Mouse (Mus musculus): ENCODE results near the gene Fam120c.
"Not testable (repeated sequence)": the region's sequence is repeated elsewhere in the genome, so short reads cannot be mapped to it uniquely, and the experiment has no call there.

Gene Fam120c

GRCm38 (mm10) chrX:151343761-151344500 is at the start of gene Fam120c:
TSS of gene Fam120c (plus strand) at chrX:151344175.
- peak; percentile 89 to 94 for DNase-seq

- no peak for DNase-seq
These were observed 45.6 kb upstream of the Fam120c start for GRCm38 (mm10) chrX:151298329-151298728.

- DNase-seq = peak in 1 of 2 experiments; percentile 3
These were observed 30.2 kb upstream of the Fam120c start for GRCm38 (mm10) chrX:151313732-151314131.

- no peak for DNase-seq
These were observed 10.4 kb upstream of the Fam120c start for GRCm38 (mm10) chrX:151333615-151334014.

GRCm38 (mm10) chrX:151337804-151338203 is 6.2 kb upstream of the Fam120c start:
- peak; percentile 27 to 56 for DNase-seq

GRCm38 (mm10) chrX:151344501-151344984 is 568 bp downstream of the Fam120c start:
- DNase-seq = peak; percentile 67 to 74

- peak; percentile 36 to 60 for DNase-seq
These were observed 1.6 kb downstream of the Fam120c start for GRCm38 (mm10) chrX:151345333-151346125.

- no peak for DNase-seq
These were observed 3.3 kb downstream of the Fam120c start for GRCm38 (mm10) chrX:151347278-151347677.

GRCm38 (mm10) chrX:151349322-151349721 is 5.3 kb downstream of the Fam120c start:
- no peak for DNase-seq

GRCm38 (mm10) chrX:151418801-151419200 is 74.8 kb downstream of the Fam120c start:
- peak; percentile 32 to 66 for DNase-seq

GRCm38 (mm10) chrX:151420791-151421190 is 76.8 kb downstream of the Fam120c start:
- no peak for DNase-seq

GRCm38 (mm10) chrX:151443637-151444036 is 99.7 kb downstream of the Fam120c start:
- DNase-seq = no peak

GRCm38 (mm10) chrX:151444189-151444588 is 100.2 kb downstream of the Fam120c start:
- no peak for DNase-seq

GRCm38 (mm10) chrX:151488128-151488527 is 144.2 kb downstream of the Fam120c start:
- DNase-seq = no peak

- DNase-seq = not testable (repeated sequence)
These were observed 149.3 kb downstream of the Fam120c start for GRCm38 (mm10) chrX:151493269-151493668.

- DNase-seq = no peak
These were observed 152.6 kb downstream of the Fam120c start for GRCm38 (mm10) chrX:151496596-151496995.

- no peak for DNase-seq
These were observed 164.6 kb downstream of the Fam120c start for GRCm38 (mm10) chrX:151508536-151508935.

- DNase-seq = no peak
These were observed 165.9 kb downstream of the Fam120c start for GRCm38 (mm10) chrX:151509906-151510305.

GRCm38 (mm10) chrX:151513066-151513465 is 169.1 kb downstream of the Fam120c start:
- DNase-seq = no peak

GRCm38 (mm10) chrX:151513694-151514093 is 169.7 kb downstream of the Fam120c start:
- no peak for DNase-seq

GRCm38 (mm10) chrX:151518181-151518580 is 174.2 kb downstream of the Fam120c start:
- DNase-seq = no peak

- DNase-seq = no peak
These were observed 176.1 kb downstream of the Fam120c start for GRCm38 (mm10) chrX:151520127-151520457.

GRCm38 (mm10) chrX:151520458-151521322 is 176.7 kb downstream of the Fam120c start, which contains the start of gene Phf8:
TSS of gene Phf8 (plus strand) at chrX:151520672.
- DNase-seq = peak; percentile 93 to 97
